Mouse (Mus musculus): ENCODE data around the gene Med25. TPM values are rescaled to one million over a fixed set of nuclear protein-coding genes. Genes with fewer than 3 reads are reported as not detected.
A peak's percentile ranks its signal among the peaks of the same experiment; 100 is the strongest.

Gene Med25
- polyA plus RNA-seq (2012; rRNA removed), result 105 and 117 TPM in 2 replicates

DNA sequence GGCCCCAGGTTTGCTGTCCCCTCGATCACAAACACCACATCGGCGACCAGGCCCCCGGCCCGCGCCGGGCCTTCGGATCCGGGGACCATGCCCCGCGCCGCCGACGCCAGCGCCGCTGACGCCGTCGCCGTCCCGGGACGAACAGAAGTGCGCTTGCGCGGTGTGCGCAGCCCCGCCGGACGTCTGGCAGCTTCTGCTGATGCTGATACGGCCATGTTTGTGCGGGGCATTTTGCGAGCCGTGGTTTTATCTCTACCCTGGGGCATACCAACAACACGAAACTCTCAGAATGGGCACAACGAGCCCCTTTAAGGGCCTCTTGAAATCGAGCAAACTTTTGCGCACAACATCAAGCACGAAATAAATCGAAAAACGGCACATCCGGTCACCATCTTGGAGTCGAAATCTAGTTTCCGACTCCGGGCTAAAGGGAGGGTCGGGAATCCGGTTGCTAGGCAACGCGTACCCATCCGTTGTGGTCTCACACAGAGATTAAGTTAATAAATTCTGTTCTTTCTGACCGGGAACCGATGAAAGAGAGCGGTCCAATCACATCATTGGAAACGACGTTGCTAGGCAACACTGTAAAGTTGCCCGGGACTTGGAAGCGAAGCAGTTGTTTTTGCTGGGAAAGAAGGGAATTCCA is at the start of gene Med25:
TSS of gene Med25 (minus strand) at position 437 of the 646 bp plus-strand sequence.
- Histone ChIP-seq H3K4me1 (ENCODE audit: control insufficient read depth, insufficient read depth, low read length) (peaks cover 29% of the 10 kb centered on the region), H3K4me3 (replicated peaks; ENCODE audit: insufficient read depth, low read depth, low read length) (peak within 1 kb of the TSS; percentile 91), H3K27me3 (ENCODE audit: control insufficient read depth, insufficient read depth, low read length) (no peaks in the 10 kb centered on the region), H3K27ac (ENCODE audit: insufficient read depth, low read length) (peak within 1 kb of the TSS; percentile 96)
- peak; percentile 90 to 93 for DNase-seq
- under 1% methylated on average over 56 of the region's 56 CpGs for WGBS
- TF ChIP-seq CTCF (IDR thresholded peaks at IDR 0.05; ENCODE audit: borderline replicate concordance, insufficient read depth, low read depth, low read length) (no peak), POLR2A (IDR thresholded peaks at IDR 0.05; ENCODE audit: borderline replicate concordance, insufficient read depth, low read length) (peak; percentile 74)

- WGBS, result 93% methylated on average over 4 of the region's 4 CpGs
- Histone ChIP-seq H3K4me3 (replicated peaks; ENCODE audit: insufficient read depth, low read depth, low read length) (no peak overlapping the region), H3K27me3 (ENCODE audit: control insufficient read depth, insufficient read depth, low read length) (no peaks in the 10 kb centered on the region), H3K27ac (ENCODE audit: insufficient read depth, low read length) (no peak overlapping the region), H3K4me1 (ENCODE audit: control insufficient read depth, insufficient read depth, low read length) (no peaks in the 10 kb centered on the region)
- TF ChIP-seq CTCF (IDR thresholded peaks at IDR 0.05; ENCODE audit: borderline replicate concordance, insufficient read depth, low read depth, low read length) (no peak), POLR2A (IDR thresholded peaks at IDR 0.05; ENCODE audit: borderline replicate concordance, insufficient read depth, low read length) (no peak)
- DNase-seq, result no peak
Observed at GRCm38 (mm10) chr7:44938680-44939079, 46.2 kb upstream of the Med25 start.

DNA sequence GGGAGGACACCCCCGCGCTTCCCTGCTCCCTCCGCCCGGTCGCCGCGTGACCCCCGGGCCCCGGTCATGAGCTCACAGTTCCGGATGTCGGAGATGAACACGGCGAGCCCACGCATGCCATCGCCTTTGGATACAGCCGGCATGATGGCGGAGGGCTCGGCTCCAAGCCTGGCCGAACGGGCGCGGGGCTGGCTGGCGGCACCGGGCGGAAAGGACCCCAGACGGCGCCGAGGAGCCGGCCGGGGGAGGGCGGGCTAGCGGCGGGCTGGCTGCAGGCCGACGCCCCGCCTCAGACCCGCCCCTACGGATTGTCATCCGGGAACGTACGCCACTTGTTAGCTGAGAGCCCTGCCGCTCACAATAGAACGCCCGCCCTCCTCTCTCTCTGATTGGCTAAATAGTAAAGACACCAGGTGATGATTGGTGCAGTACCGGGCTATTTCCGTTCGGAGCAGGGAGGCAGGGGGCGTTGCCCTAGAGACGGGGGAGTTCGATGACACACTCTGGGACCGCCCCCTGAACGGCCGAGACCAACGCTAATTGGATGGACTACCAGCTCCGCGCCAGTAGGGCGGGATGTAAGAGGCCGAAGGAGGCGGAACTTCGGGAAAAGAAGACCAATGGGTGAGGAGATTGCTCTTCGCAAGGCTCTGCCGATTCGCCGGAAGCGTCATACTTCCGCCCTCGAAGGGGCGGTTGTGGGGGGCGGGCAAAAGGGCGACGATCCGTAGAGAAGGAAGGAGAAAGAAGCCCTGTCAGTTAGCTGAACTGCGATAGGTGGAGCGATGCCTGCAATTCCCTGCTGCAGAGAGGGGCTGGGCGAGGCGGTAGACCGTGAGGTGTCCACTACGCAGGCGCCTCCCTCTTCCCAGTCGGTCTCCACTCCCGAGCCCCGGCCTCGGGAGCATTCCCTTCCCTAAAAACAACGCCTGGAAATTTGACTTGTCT is 37.0 kb upstream of the Med25 start, which contains the start of gene Ap2a1:
TSS of gene Ap2a1 (minus strand) at position 293 of the 948 bp plus-strand sequence.
- peak within 1 kb of the TSS; percentile 67 for H3K27ac ChIP-seq (ENCODE audit: insufficient read depth, low read length)
- peak; percentile 99 to 100 for DNase-seq
- no peaks in the 10 kb centered on the region for H3K27me3 ChIP-seq (ENCODE audit: control insufficient read depth, insufficient read depth, low read length)
- peak within 1 kb of the TSS; percentile 76 for H3K4me3 ChIP-seq (replicated peaks; ENCODE audit: insufficient read depth, low read depth, low read length)
- H3K4me1 ChIP-seq (ENCODE audit: control insufficient read depth, insufficient read depth, low read length), result peaks cover 10% of the 10 kb centered on the region
- under 1% methylated on average over 84 of the region's 84 CpGs for WGBS
- no peak for TF ChIP-seq CTCF (IDR thresholded peaks at IDR 0.05; ENCODE audit: borderline replicate concordance, insufficient read depth, low read depth, low read length)
- TF ChIP-seq POLR2A (IDR thresholded peaks at IDR 0.05; ENCODE audit: borderline replicate concordance, insufficient read depth, low read length), result peak; percentile 80; the same call in 1 of the 2 replicates

DNA sequence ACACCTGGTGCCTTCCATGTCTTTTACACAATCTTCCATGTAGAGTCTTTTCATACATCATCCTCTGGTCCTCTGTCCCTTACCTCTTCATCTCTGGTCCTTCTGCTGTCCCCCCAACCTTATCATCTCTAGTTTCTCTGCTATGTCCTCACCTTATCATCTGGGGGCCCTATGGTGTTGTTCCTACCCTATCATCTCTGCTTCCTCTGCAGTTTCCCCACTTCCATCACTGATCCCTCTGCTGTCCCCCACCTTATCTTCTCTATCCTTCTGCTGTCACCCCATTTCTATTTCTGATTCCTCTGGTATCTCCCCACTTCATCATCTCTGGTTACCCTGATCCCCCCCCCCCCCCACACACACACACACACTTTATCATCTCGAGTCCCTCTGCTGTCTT is 36.1 kb upstream of the Med25 start:
- peaks cover 10% of the 10 kb centered on the region for H3K4me1 ChIP-seq (ENCODE audit: control insufficient read depth, insufficient read depth, low read length)
- DNase-seq, result peak in 1 of 2 experiments; percentile 7
- peak overlapping the region; percentile 76 for H3K4me3 ChIP-seq (replicated peaks; ENCODE audit: insufficient read depth, low read depth, low read length)
- H3K27ac ChIP-seq (ENCODE audit: insufficient read depth, low read length), result peak overlapping the region; percentile 67
- TF ChIP-seq POLR2A (IDR thresholded peaks at IDR 0.05; ENCODE audit: borderline replicate concordance, insufficient read depth, low read length) (no peak), CTCF (IDR thresholded peaks at IDR 0.05; ENCODE audit: borderline replicate concordance, insufficient read depth, low read depth, low read length) (no peak)
- 0% methylated on average over 1 of the region's 1 CpGs for WGBS
- H3K27me3 ChIP-seq (ENCODE audit: control insufficient read depth, insufficient read depth, low read length), result no peaks in the 10 kb centered on the region

DNA sequence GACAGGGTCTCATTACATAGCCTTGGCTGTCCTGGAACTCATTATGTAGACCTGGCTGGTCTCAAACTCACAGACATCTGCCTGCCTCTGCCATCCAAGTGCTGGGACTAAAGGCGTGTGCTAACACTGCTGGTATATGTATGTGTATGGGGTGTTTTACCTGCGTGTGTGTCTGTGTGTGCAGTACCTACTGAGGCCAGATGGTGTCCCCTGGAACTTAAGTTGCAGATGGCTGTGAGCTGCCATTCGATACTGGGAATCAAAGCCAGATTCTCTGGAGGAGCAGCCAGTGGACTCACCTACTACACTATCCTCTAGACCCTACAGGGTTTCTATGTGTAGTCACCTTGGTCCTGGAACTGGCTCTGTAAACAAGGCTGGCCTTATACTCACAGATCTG is 33.0 kb upstream of the Med25 start:
- 41% methylated on average over 3 of the region's 3 CpGs for WGBS
- TF ChIP-seq CTCF (IDR thresholded peaks at IDR 0.05; ENCODE audit: borderline replicate concordance, insufficient read depth, low read depth, low read length) (peak; percentile 63), POLR2A (IDR thresholded peaks at IDR 0.05; ENCODE audit: borderline replicate concordance, insufficient read depth, low read length) (no peak)
- DNase-seq, result peak in 1 of 2 experiments; percentile 38

DNA sequence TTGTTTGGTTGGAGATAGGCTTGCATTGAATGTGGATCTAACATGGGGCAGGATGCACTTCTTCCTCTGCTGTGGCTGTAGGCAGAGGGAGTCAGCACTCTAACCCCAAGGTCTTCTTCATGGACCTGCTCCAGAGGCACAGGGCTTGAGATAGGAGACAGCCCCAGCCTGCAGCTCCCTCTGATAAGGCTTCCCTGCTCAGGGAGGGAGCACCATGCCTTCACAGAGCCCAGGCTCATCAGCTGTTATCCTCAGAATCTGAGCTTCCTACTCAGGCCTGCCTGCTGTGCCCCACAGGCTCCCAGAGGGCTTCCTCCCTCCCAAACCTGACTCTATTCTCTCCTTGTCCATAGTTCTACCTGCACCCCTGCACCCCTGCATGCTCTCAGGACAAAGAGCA is 30.0 kb upstream of the Med25 start:
- Histone ChIP-seq H3K4me1 (ENCODE audit: control insufficient read depth, insufficient read depth, low read length) (peaks cover 18% of the 10 kb centered on the region), H3K27me3 (ENCODE audit: control insufficient read depth, insufficient read depth, low read length) (no peaks in the 10 kb centered on the region)
- no peak for TF ChIP-seq POLR2A (IDR thresholded peaks at IDR 0.05; ENCODE audit: borderline replicate concordance, insufficient read depth, low read length)
- TF ChIP-seq CTCF (IDR thresholded peaks at IDR 0.05; ENCODE audit: borderline replicate concordance, insufficient read depth, low read depth, low read length), result no peak

More for the DNA sequence above, 33.0 kb upstream of the Med25 start:
- no peak overlapping the region for H3K4me3 ChIP-seq (replicated peaks; ENCODE audit: insufficient read depth, low read depth, low read length)
- H3K27me3 ChIP-seq (ENCODE audit: control insufficient read depth, insufficient read depth, low read length), result no peaks in the 10 kb centered on the region
- H3K4me1 ChIP-seq (ENCODE audit: control insufficient read depth, insufficient read depth, low read length), result peaks cover 10% of the 10 kb centered on the region
- no peak overlapping the region for H3K27ac ChIP-seq (ENCODE audit: insufficient read depth, low read length)

DNA sequence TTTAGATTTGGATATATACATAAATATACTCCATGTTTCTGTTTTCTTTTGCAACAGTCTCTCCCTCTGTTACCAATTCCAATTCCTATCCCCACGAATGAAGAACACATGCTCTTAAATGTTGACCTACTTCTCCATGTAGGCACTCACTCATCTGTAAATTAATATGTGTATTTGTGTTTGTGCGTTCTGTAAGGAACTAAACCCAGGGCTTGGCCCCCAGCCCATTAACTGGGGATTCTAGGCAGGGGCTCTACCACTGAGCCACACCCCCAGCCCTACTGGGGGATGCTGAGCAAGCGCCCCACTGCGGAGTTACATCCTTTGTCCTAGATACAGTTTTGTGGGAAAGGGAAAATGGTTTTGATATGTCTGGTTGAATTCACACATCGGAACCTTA is 26.6 kb upstream of the Med25 start:
- no peak for DNase-seq
- H3K27ac ChIP-seq (ENCODE audit: insufficient read depth, low read length), result peak overlapping the region; percentile 55; the same call in 1 of the 2 replicates
- H3K4me3 ChIP-seq (replicated peaks; ENCODE audit: insufficient read depth, low read depth, low read length), result no peak overlapping the region
- peaks cover 13% of the 10 kb centered on the region for H3K4me1 ChIP-seq (ENCODE audit: control insufficient read depth, insufficient read depth, low read length)
- TF ChIP-seq POLR2A (IDR thresholded peaks at IDR 0.05; ENCODE audit: borderline replicate concordance, insufficient read depth, low read length) (no peak), CTCF (IDR thresholded peaks at IDR 0.05; ENCODE audit: borderline replicate concordance, insufficient read depth, low read depth, low read length) (no peak)
- no peaks in the 10 kb centered on the region for H3K27me3 ChIP-seq (ENCODE audit: control insufficient read depth, insufficient read depth, low read length)
- WGBS, result 34% methylated on average over 5 of the region's 5 CpGs

More for the DNA sequence above, 30.0 kb upstream of the Med25 start:
- no peak overlapping the region for H3K4me3 ChIP-seq (replicated peaks; ENCODE audit: insufficient read depth, low read depth, low read length)
- peak in 1 of 2 experiments; percentile 7 for DNase-seq
- H3K27ac ChIP-seq (ENCODE audit: insufficient read depth, low read length), result no peak overlapping the region

All from cerebellum, adult 2 months (tissue).